Mouse (Mus musculus) right cerebral cortex, postnatal 36 days (tissue): ENCODE measurements around the gene Mfn1.

Experiments
- DNase-seq, 2 experiments: peaks; one replicate each; pipeline ENCODE4 v3.0.0; 2022; ENCODE audit warnings: low spot score in 2 of 2, mixed read lengths in 1 of 2

Mfn1 gene

GRCm38 (mm10) chr3:32529303-32529898, at the start of gene Mfn1:
Gene Mfn1, plus strand, starts transcription at chr3:32529465.
- peak; percentile 91 to 93 for DNase-seq

- DNase-seq: no peak
These were observed 49.3 kb upstream of the Mfn1 start for GRCm38 (mm10) chr3:32479961-32480360.

GRCm38 (mm10) chr3:32483035-32483434, 46.2 kb upstream of the Mfn1 start:
- DNase-seq: no peak

- DNase-seq: no peak
These were observed 42.7 kb upstream of the Mfn1 start for GRCm38 (mm10) chr3:32486543-32486942.

- no peak for DNase-seq
These were observed 41.1 kb upstream of the Mfn1 start for GRCm38 (mm10) chr3:32488172-32488571.

- no peak for DNase-seq
These were observed 39.0 kb upstream of the Mfn1 start for GRCm38 (mm10) chr3:32490076-32490927.

- DNase-seq: no peak
These were observed 38.3 kb upstream of the Mfn1 start for GRCm38 (mm10) chr3:32490928-32491315.

GRCm38 (mm10) chr3:32492097-32493090, 36.9 kb upstream of the Mfn1 start, which contains the start of gene Kcnmb3:
Gene Kcnmb3, minus strand, starts transcription at chr3:32492231.
- no peak for DNase-seq

GRCm38 (mm10) chr3:32494387-32495087, 34.7 kb upstream of the Mfn1 start:
- DNase-seq: no peak

- no peak for DNase-seq
These were observed 34.0 kb upstream of the Mfn1 start for GRCm38 (mm10) chr3:32495088-32495770.

GRCm38 (mm10) chr3:32495856-32496710, 33.2 kb upstream of the Mfn1 start:
- no peak for DNase-seq

- DNase-seq: no peak
These were observed 32.6 kb upstream of the Mfn1 start for GRCm38 (mm10) chr3:32496711-32497070.

GRCm38 (mm10) chr3:32500346-32500745, 28.9 kb upstream of the Mfn1 start:
- no peak for DNase-seq

- no peak for DNase-seq
These were observed 23.4 kb upstream of the Mfn1 start for GRCm38 (mm10) chr3:32505841-32506240.

GRCm38 (mm10) chr3:32506366-32507225, 22.7 kb upstream of the Mfn1 start:
- no peak for DNase-seq

- DNase-seq: peak; percentile 46 to 58
These were observed 20.5 kb upstream of the Mfn1 start for GRCm38 (mm10) chr3:32508666-32509324.

GRCm38 (mm10) chr3:32509496-32510374, 19.5 kb upstream of the Mfn1 start, which contains the start of gene Zfp639:
Gene Zfp639, plus strand, starts transcription at chr3:32510259.
- no peak for DNase-seq
